Mouse (Mus musculus) heart, embryonic 13.5 days (tissue): Measurements from ENCODE around the gene Pcsk1n. TPM values are rescaled to one million over a fixed set of nuclear protein-coding genes. Genes with fewer than 3 reads are reported as not detected.

Experiments used
- polyA plus RNA-seq: library from polyadenylated mRNA; unstranded; fragments of >200 nt; fragmentation: Nextera tagmentation; extraction: Ambion mirVana; gene quantifications from 2 replicates; pipeline ENCODE4 v1.2.1, GENCODE M21; 2015

Pcsk1n gene
- polyA plus RNA-seq, 1 experiment from 2014 or later: 0.78 TPM

Other genes with a start within 250 kb of the Pcsk1n start
- 157 and 175 TPM in 2 replicates for gene Plp2, start 248.4 kb upstream of the Pcsk1n start, polyA plus RNA-seq
- 0.11 and 0.25 TPM in 2 replicates for gene Magix, start 238.6 kb upstream of the Pcsk1n start, polyA plus RNA-seq
- gene Gpkow, start 222.7 kb upstream of the Pcsk1n start, polyA plus RNA-seq: 28.3 and 30.2 TPM in 2 replicates
- gene Wdr45, start 205.5 kb upstream of the Pcsk1n start, polyA plus RNA-seq: 25.0 and 28.7 TPM in 2 replicates
- gene Gm45208, start 197.6 kb upstream of the Pcsk1n start, polyA plus RNA-seq: 0.27 and 0.74 TPM in 2 replicates
- 42.4 and 42.5 TPM in 2 replicates for gene Praf2, start 191.4 kb upstream of the Pcsk1n start, polyA plus RNA-seq
- 5.6 and 6.1 TPM in 2 replicates for gene Ccdc120, start 168.9 kb upstream of the Pcsk1n start, polyA plus RNA-seq
- gene Tfe3, start 157.3 kb upstream of the Pcsk1n start, polyA plus RNA-seq: 16.3 and 16.9 TPM in 2 replicates
- gene Gripap1, start 130.1 kb upstream of the Pcsk1n start, polyA plus RNA-seq: 26.7 and 27.3 TPM in 2 replicates
- 0.72 and 1.2 TPM in 2 replicates for gene Kcnd1, start 97.5 kb upstream of the Pcsk1n start, polyA plus RNA-seq
- gene Otud5, start 78.5 kb upstream of the Pcsk1n start, polyA plus RNA-seq: 28.0 and 29.4 TPM in 2 replicates
- 5.9 and 6.7 TPM in 2 replicates for gene Pim2, start 41.6 kb upstream of the Pcsk1n start, polyA plus RNA-seq
- 24.1 and 25.4 TPM in 2 replicates for gene Slc35a2, start 35.8 kb upstream of the Pcsk1n start, polyA plus RNA-seq
- gene Pqbp1, start 20.6 kb upstream of the Pcsk1n start, polyA plus RNA-seq: 79.0 and 81.7 TPM in 2 replicates
- gene Timm17b, start 20.5 kb upstream of the Pcsk1n start, polyA plus RNA-seq: 130 and 143 TPM in 2 replicates
- not detected in 2 replicates for gene Gm10491, start 12.0 kb upstream of the Pcsk1n start, polyA plus RNA-seq
- gene Gm10490, start 10.3 kb upstream of the Pcsk1n start, polyA plus RNA-seq: not detected in 2 replicates
- gene Eras, start 8.8 kb downstream of the Pcsk1n start, polyA plus RNA-seq: not detected in 2 replicates
- 22.8 and 24.9 TPM in 2 replicates for gene Hdac6, start 28.1 kb downstream of the Pcsk1n start, polyA plus RNA-seq
- 2.8 and 5.9 TPM in 2 replicates for gene Gata1, start 58.2 kb downstream of the Pcsk1n start, polyA plus RNA-seq
- 0.38 and 0.53 TPM in 2 replicates for gene Glod5, start 98.7 kb downstream of the Pcsk1n start, polyA plus RNA-seq
- gene Suv39h1, start 154.9 kb downstream of the Pcsk1n start, polyA plus RNA-seq: 34.4 and 34.9 TPM in 2 replicates
- 0.24 and 0.33 TPM in 2 replicates for gene Was, start 170.7 kb downstream of the Pcsk1n start, polyA plus RNA-seq
- 20.9 and 22.8 TPM in 2 replicates for gene Wdr13, start 213.1 kb downstream of the Pcsk1n start, polyA plus RNA-seq
- gene Rbm3, start 226.1 kb downstream of the Pcsk1n start, polyA plus RNA-seq: 323 and 335 TPM in 2 replicates